In genomic region chr13:36733566-36733965, GRCm38 (mm10) we compare ENCODE assay signal across 8 mouse cellular contexts. TPM values are rescaled to one million over a fixed set of nuclear protein-coding genes. Genes with fewer than 3 reads are reported as not detected.
A peak's percentile ranks its signal among the peaks of the same experiment; 100 is the strongest.
DNase-seq lines count a peak whose midpoint lies in the region; ATAC-seq and TF ChIP-seq lines count a peak whose summit lies in the region.

No protein-coding gene starts in this region.

- DNase-seq in kidney, postnatal 36 days, result peak; percentile 21 to 32
- no peak for DNase-seq in kidney, adult 18-20 months
- peak; percentile 38 for DNase-seq in cerebellum, adult 8-10 months
- DNase-seq in forebrain, postnatal 0 days, result no peak
- DNase-seq in midbrain, embryonic 14.5 days, result peak; percentile 71
- no peak for DNase-seq in left cerebral cortex, adult 8-10 months (ENCODE audit: low spot score in 2 of 2)
- no peak for DNase-seq in layer of hippocampus, postnatal 25 days (ENCODE audit: extremely low spot score in 1 of 2, low spot score in 1 of 2)
- no peak for DNase-seq in lung, postnatal 25 days (ENCODE audit: low spot score)

- WGBS in forebrain, postnatal 0 days, result under 1% methylated on average over 10 of the region's 10 CpGs
- 2% methylated on average over 10 of the region's 10 CpGs for WGBS in midbrain, embryonic 14.5 days

- peak overlapping the region; percentile 71 for H3K4me2 ChIP-seq in forebrain, postnatal 0 days (ENCODE audit: low read depth)
- peak overlapping the region; percentile 76 for H3K4me2 ChIP-seq in midbrain, embryonic 14.5 days (ENCODE audit: low read length)

- no peaks in the 10 kb centered on the region for H3K9me3 ChIP-seq in forebrain, postnatal 0 days (ENCODE audit: low read length)
- no peaks in the 10 kb centered on the region for H3K9me3 ChIP-seq in midbrain, embryonic 14.5 days (ENCODE audit: control insufficient read depth, low read length)

- H3K36me3 ChIP-seq in forebrain, postnatal 0 days (ENCODE audit: insufficient read depth), result no peaks in the 10 kb centered on the region
- no peaks in the 10 kb centered on the region for H3K36me3 ChIP-seq in midbrain, embryonic 14.5 days (ENCODE audit: control insufficient read depth, insufficient read depth, low read length)

- H3K27ac ChIP-seq in forebrain, postnatal 0 days (ENCODE audit: low read depth, low read length), result peak overlapping the region; percentile 89
- H3K27ac ChIP-seq in midbrain, embryonic 14.5 days (replicated peaks; ENCODE audit: low read depth, low read length), result peak overlapping the region; percentile 96

- H3K27me3 ChIP-seq in forebrain, postnatal 0 days (ENCODE audit: insufficient read depth, low read length), result peaks cover 17% of the 10 kb centered on the region; the same call in 1 of the 2 replicates
- H3K27me3 ChIP-seq in midbrain, embryonic 14.5 days (ENCODE audit: control insufficient read depth, insufficient read depth, low read length), result peaks cover 31% of the 10 kb centered on the region

- no peak for ATAC-seq in forebrain, postnatal 0 days
- ATAC-seq in midbrain, embryonic 14.5 days (ENCODE audit: low FRiP score, low TSS enrichment), result no peak

- no peak for TF ChIP-seq CTCF in forebrain, postnatal 0 days (IDR thresholded peaks at IDR 0.05; ENCODE audit: low read depth)

- H3K9ac ChIP-seq in forebrain, postnatal 0 days, result peak overlapping the region; percentile 56
- H3K9ac ChIP-seq in midbrain, embryonic 14.5 days (replicated peaks; ENCODE audit: low read length), result peak overlapping the region; percentile 84

- peak overlapping the region; percentile 44 for H3K4me3 ChIP-seq in forebrain, postnatal 0 days (ENCODE audit: low read depth, low read length)
- peak overlapping the region; percentile 56 for H3K4me3 ChIP-seq in midbrain, embryonic 14.5 days (replicated peaks; ENCODE audit: low read depth, low read length)

- no peaks in the 10 kb centered on the region for H3K4me1 ChIP-seq in forebrain, postnatal 0 days (ENCODE audit: insufficient read depth)
- H3K4me1 ChIP-seq in midbrain, embryonic 14.5 days (ENCODE audit: control insufficient read depth, insufficient read depth, low read length), result peaks cover 4% of the 10 kb centered on the region; the same call in 1 of the 2 replicates

RNA-seq across cellular contexts. Expression of gene Nrn1, which starts 1.4 kb away (rescaled TPM):
- 50.5 and 57.7 TPM in 2 replicates for total RNA-seq in forebrain, postnatal 0 days (2014; rRNA removed)
- 24.9 and 35.1 TPM in 2 replicates for polyA plus RNA-seq in forebrain, postnatal 0 days (2015; fragmentation: Nextera tagmentation; extraction: Ambion mirVana)
- 80.6 and 81.1 TPM in 2 replicates for polyA plus RNA-seq in midbrain, embryonic 14.5 days (2014; fragmentation: Nextera tagmentation; extraction: Ambion mirVana)
- total RNA-seq in left cerebral cortex, adult 8-10 months (2022), result 100 to 1,000 TPM; 198 to 210 (median 208) TPM
- total RNA-seq in layer of hippocampus, postnatal 25 days (2021), result 100 to 1,000 TPM; 293 to 319 TPM

Comparison
In these comparisons a context has a peak if more than half of its experiments do, and no peak if none do; other contexts are left out.
1. DNase-seq: peak in kidney, postnatal 36 days (2 of 2), cerebellum, adult 8-10 months (single experiment) and midbrain, embryonic 14.5 days (single experiment); none in kidney, adult 18-20 months (single experiment), forebrain, postnatal 0 days (single experiment), left cerebral cortex, adult 8-10 months (0 of 2), layer of hippocampus, postnatal 25 days (0 of 2) and lung, postnatal 25 days (single experiment).